Mouse (Mus musculus) monocyte, adult 2 months (primary cell): Measurements from ENCODE around the gene Slc28a1.

ENCODE experiments used
- DNase-seq, 2 experiments: peaks; one replicate each; pipeline ENCODE4 v3.0.0; 2022; ENCODE audit warnings: low spot score in 2 of 2, low read depth in 1 of 2

Slc28a1 gene

GRCm38 (mm10) chr7:81211760-81212159 lies 97.2 kb downstream of the Slc28a1 start:
- no peak for DNase-seq

GRCm38 (mm10) chr7:81212261-81212681 lies 97.7 kb downstream of the Slc28a1 start:
- DNase-seq, result no peak

- peak; percentile 89 to 94 for DNase-seq
Measured at GRCm38 (mm10) chr7:81212697-81213346, 98.2 kb downstream of the Slc28a1 start.

GRCm38 (mm10) chr7:81213347-81214152 lies 99.0 kb downstream of the Slc28a1 start, which contains the start of gene Pde8a:
Pde8a (plus strand) TSS chr7:81213596.
- DNase-seq, result no peak

GRCm38 (mm10) chr7:81214153-81214907 lies 99.7 kb downstream of the Slc28a1 start:
- DNase-seq, result no peak

- DNase-seq, result no peak
Measured at GRCm38 (mm10) chr7:81215950-81216349, 101.4 kb downstream of the Slc28a1 start.

GRCm38 (mm10) chr7:81219321-81219720 lies 104.7 kb downstream of the Slc28a1 start:
- DNase-seq, result no peak
